Mouse (Mus musculus) liver, embryonic 14.5 days (tissue): ENCODE measurements around the gene Ssh2. TPM values are rescaled to one million over a fixed set of nuclear protein-coding genes. Genes with fewer than 3 reads are reported as not detected.

Experiments
- ATAC-seq: fragments of 200-750 bp; cut with Nextera tagmentation; 2 replicates; pipeline ENCODE4 v1.8.0; 2017; ENCODE audit warnings: moderate number of reproducible peaks, mild to moderate bottlenecking, moderate library complexity; ENCODE audit not compliant: insufficient read depth
- DNase-seq, 3 experiments: peaks; one replicate each; pipeline ENCODE4 v3.0.0-alpha.2; 2012 to 2013; ENCODE audit warnings: low read depth in 3 of 3, low spot score in 3 of 3
- H3K27ac ChIP-seq: fragments of 300-500 bp; sonication (generic); 2 replicates; pipeline ENCODE4 v1.5.1; 2014; ENCODE audit warnings: moderate library complexity, mild to moderate bottlenecking, control low read depth, inconsistent platforms
- H3K27me3 ChIP-seq: fragments of 300-500 bp; sonication (generic); 2 replicates; pipeline ENCODE4 v1.6.1; 2014; ENCODE audit warnings: mild to moderate bottlenecking, low read length, moderate library complexity; ENCODE audit not compliant: control insufficient read depth, insufficient read depth
- H3K36me3 ChIP-seq: fragments of 300-500 bp; sonication (generic); replicated peaks from 2 replicates; pipeline ENCODE4 v1.6.1; 2014; ENCODE audit warnings: low read depth; ENCODE audit not compliant: control insufficient read depth, insufficient read depth
- H3K4me1 ChIP-seq, 2 experiments: fragments of 200-500 bp in 1 of 2; fragments of 300-500 bp in 1 of 2; sonication (generic) in 1 of 2; replicated peaks; 2 replicates each; pipeline ENCODE4 v1.6.1; 2012 to 2014; ENCODE audit warnings: antibody characterized with exemption in 1 of 2, inconsistent platforms in 1 of 2, low read length in 1 of 2; ENCODE audit not compliant: control insufficient read depth in 2 of 2, insufficient read depth in 2 of 2
- H3K4me2 ChIP-seq: fragments of 300-500 bp; sonication (generic); 2 replicates; pipeline ENCODE4 v1.6.1; 2014; ENCODE audit warnings: low read depth, mild to moderate bottlenecking, control low read depth, moderate library complexity
- H3K4me3 ChIP-seq, 2 experiments: fragments of 200-500 bp in 1 of 2; fragments of 300-500 bp in 1 of 2; sonication (generic) in 1 of 2; 2 replicates each; pipeline ENCODE4 v1.5.1; 2012 to 2014; ENCODE audit warnings: low read depth in 2 of 2, low read length in 2 of 2, mild to moderate bottlenecking in 2 of 2, control low read depth in 1 of 2, inconsistent platforms in 1 of 2, moderate library complexity in 1 of 2; ENCODE audit not compliant: insufficient read depth in 1 of 2
- H3K9ac ChIP-seq: fragments of 300-500 bp; sonication (generic); replicated peaks from 2 replicates; pipeline ENCODE4 v1.6.1; 2014; ENCODE audit warnings: mild to moderate bottlenecking, control low read depth, moderate library complexity
- H3K9me3 ChIP-seq: fragments of 300-500 bp; sonication (generic); 2 replicates; pipeline ENCODE4 v1.6.1; 2016; ENCODE audit warnings: low read length, mixed read lengths; ENCODE audit not compliant: control insufficient read depth
- CTCF ChIP-seq: IDR thresholded peaks from 2 replicates; pipeline ENCODE4 v1.5.1; 2016; ENCODE audit warnings: antibody characterized with exemption, low read depth, control low read depth
- EP300 ChIP-seq: IDR thresholded peaks from 2 replicates; pipeline ENCODE4 v1.6.1; 2016; ENCODE audit warnings: antibody characterized with exemption, low read depth
- WGBS: fragments of 180-500 bp; shearing (Covaris S2); extraction: QIAGEN DNeasy Blood & Tissue Kit; methylation state at CpG from one replicate; pipeline ENCODE4 v1.1.7; 2014; ENCODE audit not compliant: insufficient replicate concordance; 5-methylcytosine and 5-hydroxymethylcytosine counted together
- polyA plus RNA-seq, 2 experiments: library from polyadenylated mRNA; depleted of rRNA in 1 of 2; stranded (reverse) in 1 of 2; unstranded in 1 of 2; fragments of >200 nt; fragmentation: Nextera tagmentation in 1 of 2; extraction: Ambion mirVana in 1 of 2; gene quantifications; 2 replicates each; pipeline versions ENCODE4 v1.2.1 to v1.2.3; 2012 to 2014

Ssh2 gene
- polyA plus RNA-seq, 2 experiments, result 2.5 to 3.6 TPM

DNA sequence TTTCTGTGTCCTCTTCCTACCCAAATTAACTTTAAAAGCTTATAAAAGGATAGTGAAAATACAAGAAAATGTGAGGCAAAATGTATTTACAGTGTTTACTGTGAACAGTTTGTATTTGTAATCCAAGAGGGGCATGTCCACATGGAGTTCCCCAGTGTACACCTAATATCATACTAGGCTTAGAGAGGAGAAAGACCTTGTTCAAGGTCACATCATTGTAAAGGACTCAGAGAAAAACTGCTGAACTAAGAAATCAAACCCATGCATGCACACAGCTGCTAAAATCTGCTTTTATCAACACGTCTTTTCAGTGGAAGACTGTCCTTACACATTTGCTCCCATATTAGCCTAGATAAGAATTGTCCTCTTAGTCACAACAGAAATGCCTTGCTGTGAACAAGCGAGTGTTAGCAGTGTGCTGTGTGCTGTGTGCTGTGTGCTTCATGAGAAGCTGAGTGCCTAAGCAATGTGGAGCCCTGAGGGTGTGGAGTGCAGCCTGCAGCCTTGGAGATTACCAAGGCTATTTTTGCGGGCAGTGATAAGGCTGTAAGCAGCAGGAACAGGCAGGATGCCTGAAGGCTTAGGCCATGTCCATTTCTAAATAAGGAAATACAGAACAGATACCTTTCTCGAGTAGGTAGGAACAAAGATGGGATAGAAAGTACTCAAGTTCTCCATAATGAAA, 207.2 kb downstream of the Ssh2 start:
- peaks cover 6% of the 10 kb centered on the region for H3K36me3 ChIP-seq
- H3K9me3 ChIP-seq, result no peaks in the 10 kb centered on the region
- peak; percentile 90 for TF ChIP-seq EP300
- TF ChIP-seq CTCF, result no peak
- H3K4me3 ChIP-seq, result no peak overlapping the region
- peak overlapping the region; percentile 49 for H3K4me2 ChIP-seq
- peak overlapping the region; percentile 31 for H3K9ac ChIP-seq
- 13% methylated on average over 4 of the region's 4 CpGs for WGBS
- peak; percentile 100 for ATAC-seq
- H3K27ac ChIP-seq, result peak overlapping the region; percentile 89
- peak; percentile 63 to 68 (median 68) for DNase-seq
- peaks cover 19 to 22% of the 10 kb centered on the region in 2 experiments for H3K4me1 ChIP-seq
- H3K27me3 ChIP-seq, result no peaks in the 10 kb centered on the region

DNA sequence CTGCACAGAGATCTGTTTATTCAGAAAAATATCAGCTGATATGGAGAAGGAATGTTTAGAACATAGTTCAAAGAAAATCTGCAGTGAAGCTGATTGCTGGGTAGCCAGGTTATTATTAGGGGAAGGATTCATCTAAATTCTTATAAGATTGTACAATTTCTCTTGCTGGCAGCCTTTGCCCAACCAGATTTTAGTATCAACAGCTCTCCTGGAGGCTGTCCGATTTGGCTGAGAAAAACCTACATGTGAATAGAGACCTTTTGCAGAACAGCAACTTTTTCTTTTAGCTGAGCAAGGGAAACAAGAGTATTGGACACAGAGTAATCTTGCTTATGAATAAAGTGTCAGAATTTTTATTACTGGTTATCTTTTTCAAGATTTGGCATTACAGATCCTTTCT, 212.4 kb downstream of the Ssh2 start:
- ATAC-seq, result no peak
- no peak overlapping the region for H3K4me3 ChIP-seq
- DNase-seq, result no peak
- TF ChIP-seq EP300 (no peak), CTCF (no peak)
- no peaks in the 10 kb centered on the region for H3K9me3 ChIP-seq
- no peak overlapping the region for H3K27ac ChIP-seq
- H3K27me3 ChIP-seq, result no peaks in the 10 kb centered on the region
- peaks cover 4 to 9% of the 10 kb centered on the region in 2 experiments for H3K4me1 ChIP-seq
- WGBS, result 73% methylated on average over 1 of the region's 1 CpGs
- H3K36me3 ChIP-seq, result no peaks in the 10 kb centered on the region
- no peak overlapping the region for H3K9ac ChIP-seq
- no peak overlapping the region for H3K4me2 ChIP-seq

DNA sequence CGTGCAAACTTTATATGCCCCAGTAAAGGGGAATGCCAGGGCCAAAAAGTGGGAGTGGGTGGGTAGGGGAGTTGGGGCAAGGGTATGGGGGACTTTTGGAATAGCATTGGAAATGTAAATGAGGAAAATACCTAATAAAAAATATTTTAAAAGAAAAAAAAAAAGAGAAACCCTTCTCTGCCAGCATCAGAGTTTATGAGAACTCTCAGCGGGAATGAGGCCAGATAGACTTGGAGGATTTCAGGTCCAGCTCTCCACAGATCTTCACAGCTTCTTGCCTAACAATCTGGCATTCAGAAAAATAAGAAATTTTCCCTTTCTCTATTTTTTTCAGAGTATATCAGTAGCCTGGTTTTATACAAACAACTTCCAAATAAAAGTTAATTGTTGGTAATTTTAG, 220.9 kb downstream of the Ssh2 start:
- WGBS, result 75% methylated on average over 2 of the region's 2 CpGs
- no peak for ATAC-seq

DNA sequence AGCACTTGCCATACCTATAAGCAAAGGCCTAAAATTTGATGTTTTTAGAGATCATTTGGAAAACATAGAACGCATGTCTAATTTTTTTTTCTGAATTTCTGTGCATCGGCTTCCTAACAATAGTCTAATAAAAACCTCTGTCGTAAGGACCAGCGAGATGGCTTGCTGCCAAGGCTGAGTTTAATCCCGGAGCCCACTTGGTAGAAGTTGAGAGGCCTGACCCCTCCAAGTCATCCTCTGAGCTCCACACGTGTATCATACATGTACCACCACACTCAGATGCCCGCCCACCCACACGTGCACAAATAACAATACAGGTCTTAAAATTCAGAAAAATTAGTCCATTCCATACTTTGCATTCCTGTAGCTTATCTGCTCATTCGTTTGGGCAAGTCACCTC, 224.0 kb downstream of the Ssh2 start:
- Histone ChIP-seq H3K9ac (no peak overlapping the region), H3K27me3 (no peaks in the 10 kb centered on the region), H3K4me2 (no peak overlapping the region), H3K36me3 (no peaks in the 10 kb centered on the region; the same call in 1 of the 2 replicates), H3K4me1 (no peaks in the 10 kb centered on the region), H3K9me3 (no peaks in the 10 kb centered on the region), H3K4me3 (no peak overlapping the region), H3K27ac (no peak overlapping the region)
- DNase-seq (no peak), ATAC-seq (no peak)
- WGBS, result 74% methylated on average over 9 of the region's 9 CpGs
- TF ChIP-seq EP300, result no peak
- TF ChIP-seq CTCF, result no peak

More for the DNA sequence above, 220.9 kb downstream of the Ssh2 start:
- DNase-seq, result no peak
- H3K4me1 ChIP-seq, result no peaks in the 10 kb centered on the region
- H3K4me2 ChIP-seq, result no peak overlapping the region
- H3K9me3 ChIP-seq, result no peaks in the 10 kb centered on the region
- H3K27me3 ChIP-seq, result no peaks in the 10 kb centered on the region
- no peak overlapping the region for H3K27ac ChIP-seq
- TF ChIP-seq EP300 (no peak), CTCF (no peak)
- H3K36me3 ChIP-seq, result no peaks in the 10 kb centered on the region
- no peak overlapping the region for H3K9ac ChIP-seq
- no peak overlapping the region for H3K4me3 ChIP-seq

DNA sequence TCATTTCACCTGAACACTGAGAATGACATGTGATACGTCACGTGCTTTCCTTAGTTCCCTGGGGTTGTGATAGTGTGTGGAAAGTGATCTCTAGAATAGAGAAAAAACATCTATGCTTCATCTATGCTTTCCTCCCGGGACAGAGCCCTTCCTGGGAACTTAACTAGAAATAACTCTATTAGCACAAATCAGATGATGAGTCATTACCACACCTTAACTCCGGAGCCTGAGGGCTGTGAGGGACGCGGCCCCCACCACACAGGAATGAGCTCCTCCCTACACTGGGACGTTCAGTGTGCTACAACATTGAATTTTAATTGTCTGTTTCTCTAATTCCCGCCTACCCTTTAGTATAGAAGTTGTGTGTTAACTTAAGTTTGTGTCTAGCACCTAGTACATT, 224.9 kb downstream of the Ssh2 start:
- DNase-seq, result no peak
- TF ChIP-seq EP300, result no peak
- TF ChIP-seq CTCF, result no peak

More for the DNA sequence above, 224.9 kb downstream of the Ssh2 start:
- Histone ChIP-seq H3K4me1 (peaks cover 2 to 3% of the 10 kb centered on the region in 2 experiments; a peak in 2 of 4 replicates), H3K4me2 (no peak overlapping the region), H3K9me3 (no peaks in the 10 kb centered on the region), H3K27me3 (no peaks in the 10 kb centered on the region), H3K4me3 (no peak overlapping the region), H3K27ac (no peak overlapping the region), H3K9ac (no peak overlapping the region), H3K36me3 (no peaks in the 10 kb centered on the region; the same call in 1 of the 2 replicates)
- no peak for ATAC-seq
- 69% methylated on average over 8 of the region's 8 CpGs for WGBS
